ENCODE assay signal across 8 mouse cellular contexts in the genomic region with DNA sequence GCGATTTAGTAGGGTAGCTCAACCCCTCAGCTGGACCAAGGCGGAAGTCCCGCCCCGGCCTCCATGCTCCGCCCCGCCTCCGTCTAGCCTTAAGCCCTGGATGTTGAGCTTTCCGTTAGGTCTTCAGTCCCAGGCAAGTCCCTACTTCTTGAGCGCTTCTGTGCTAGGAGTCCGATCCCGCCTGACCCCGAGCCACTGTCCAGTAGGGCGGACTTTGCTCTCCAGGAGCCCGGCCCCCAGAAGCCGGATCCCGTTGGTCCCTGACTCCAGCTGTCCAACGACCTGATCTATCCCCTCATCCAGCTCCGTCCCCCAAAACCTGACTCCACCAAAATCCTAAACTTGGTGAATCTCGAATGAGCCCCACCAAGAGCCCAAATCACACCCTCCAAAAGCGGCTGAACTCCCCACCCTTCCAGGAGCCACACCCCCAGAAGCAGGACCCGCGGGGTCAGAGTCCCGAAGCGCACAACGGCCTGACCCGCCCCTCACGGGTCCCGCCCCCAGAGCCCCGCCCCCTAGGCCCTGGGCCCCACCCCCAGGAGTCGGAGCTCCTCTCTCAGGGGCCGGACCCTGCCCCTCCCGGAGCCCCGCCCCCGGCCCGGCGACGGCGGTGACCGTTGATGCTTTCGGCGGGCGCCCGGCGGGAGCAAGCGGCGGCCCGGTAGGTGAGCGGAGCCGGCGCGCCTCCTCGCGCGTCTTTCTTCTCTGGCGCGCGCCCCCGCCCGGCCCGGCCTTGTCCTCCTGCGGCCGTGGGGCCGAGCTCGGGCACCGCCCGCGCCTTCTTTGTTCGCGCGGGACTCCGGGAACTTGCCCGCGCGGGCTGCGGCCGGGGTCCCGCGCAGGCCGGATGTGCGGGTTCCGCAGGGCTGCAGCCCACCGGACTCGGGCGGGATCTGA. TPM values are rescaled to one million over a fixed set of nuclear protein-coding genes. Genes with fewer than 3 reads are reported as not detected.
A peak's percentile ranks its signal among the peaks of the same experiment; 100 is the strongest.
DNase-seq lines count a peak whose midpoint lies in the region; ATAC-seq and TF ChIP-seq lines count a peak whose summit lies in the region.

A gene (plus strand): TSS at position 585 of the 900 bp plus-strand sequence.

- no peaks in the 10 kb centered on the region for H3K27me3 ChIP-seq in heart, embryonic 14.5 days (ENCODE audit: control insufficient read depth, insufficient read depth, low read length)
- no peaks in the 10 kb centered on the region for H3K27me3 ChIP-seq in liver, postnatal 0 days (ENCODE audit: insufficient read depth, low read length)
- H3K27me3 ChIP-seq in neural tube, embryonic 13.5 days = no peaks in the 10 kb centered on the region

- peak within 1 kb of the TSS; percentile 98 for H3K9ac ChIP-seq in heart, embryonic 14.5 days (ENCODE audit: low read length)
- H3K9ac ChIP-seq in liver, postnatal 0 days (replicated peaks) = peak within 1 kb of the TSS; percentile 95
- peak within 1 kb of the TSS; percentile 98 for H3K9ac ChIP-seq in neural tube, embryonic 13.5 days

- H3K4me3 ChIP-seq in heart, embryonic 14.5 days (ENCODE audit: control insufficient read depth in 1 of 2, insufficient read depth in 1 of 2, low read depth in 1 of 2, low read length in 2 of 2) = peak within 1 kb of the TSS; percentile 85 to 91
- peak within 1 kb of the TSS; percentile 90 for H3K4me3 ChIP-seq in liver, postnatal 0 days (ENCODE audit: low read depth, low read length)
- peak within 1 kb of the TSS; percentile 89 for H3K4me3 ChIP-seq in neural tube, embryonic 13.5 days

- no peak for TF ChIP-seq CTCF in brain, embryonic 14.5 days (IDR thresholded peaks at IDR 0.05; ENCODE audit: borderline replicate concordance, extremely low read depth, insufficient read depth, insufficient read length)
- no peak for TF ChIP-seq CTCF in liver, postnatal 0 days (IDR thresholded peaks at IDR 0.05; ENCODE audit: low read depth)

- H3K9me3 ChIP-seq in heart, embryonic 14.5 days (ENCODE audit: control insufficient read depth, low read length) = no peaks in the 10 kb centered on the region
- no peaks in the 10 kb centered on the region for H3K9me3 ChIP-seq in liver, postnatal 0 days (ENCODE audit: low read length)
- H3K9me3 ChIP-seq in neural tube, embryonic 13.5 days = peaks cover 4% of the 10 kb centered on the region; the same call in 1 of the 2 replicates

- ATAC-seq in CD4-positive, CD25-positive, alpha-beta regulatory T cell, adult 4 months = peak; percentile 76
- peak; percentile 84 for ATAC-seq in erythroid progenitor cell, adult 5-6 weeks (replicated peaks; ENCODE audit: low FRiP score, poor library complexity, severe bottlenecking)
- ATAC-seq in heart, embryonic 14.5 days (ENCODE audit: insufficient number of reproducible peaks, insufficient read depth, low FRiP score, low read depth) = peak; percentile 97
- peak; percentile 99 for ATAC-seq in liver, postnatal 0 days
- ATAC-seq in neural tube, embryonic 13.5 days (ENCODE audit: low read depth) = peak; percentile 93

- TF ChIP-seq EP300 in liver, postnatal 0 days (IDR thresholded peaks at IDR 0.05; ENCODE audit: low read depth) = no peak

- under 1% methylated on average over 62 of the region's 84 CpGs for WGBS in heart, embryonic 14.5 days
- WGBS in liver, postnatal 0 days (ENCODE audit: insufficient replicate concordance) = under 1% methylated on average over 82 of the region's 84 CpGs
- under 1% methylated on average over 80 of the region's 84 CpGs for WGBS in neural tube, embryonic 13.5 days

- peaks cover 21 to 31% of the 10 kb centered on the region in 2 experiments for H3K4me1 ChIP-seq in heart, embryonic 14.5 days (ENCODE audit: control insufficient read depth in 2 of 2, insufficient read depth in 2 of 2, low read length in 2 of 2)
- peaks cover 20% of the 10 kb centered on the region for H3K4me1 ChIP-seq in liver, postnatal 0 days (ENCODE audit: insufficient read depth)
- H3K4me1 ChIP-seq in neural tube, embryonic 13.5 days (replicated peaks) = peaks cover 37% of the 10 kb centered on the region

- H3K27ac ChIP-seq in heart, embryonic 14.5 days (replicated peaks in 1 of 2; ENCODE audit: control insufficient read depth in 1 of 2, insufficient read depth in 1 of 2, low read depth in 2 of 2, low read length in 2 of 2) = peak within 1 kb of the TSS; percentile 64 to 87
- H3K27ac ChIP-seq in liver, postnatal 0 days (ENCODE audit: low read depth) = peak within 1 kb of the TSS; percentile 77
- H3K27ac ChIP-seq in neural tube, embryonic 13.5 days (replicated peaks) = peak within 1 kb of the TSS; percentile 93

- peak; percentile 95 for TF ChIP-seq POLR2A in brain, embryonic 14.5 days (IDR thresholded peaks at IDR 0.05; ENCODE audit: borderline replicate concordance, extremely low read depth, insufficient read depth, insufficient read length, poor library complexity, severe bottlenecking)

- DNase-seq in brain, embryonic 14.5 days (ENCODE audit: low read depth) = peak; percentile 90
- peak; percentile 94 for DNase-seq in kidney, postnatal 14 days
- DNase-seq in liver, postnatal 0 days = peak; percentile 97
- peak; percentile 92 for DNase-seq in testis, postnatal 10 days (ENCODE audit: low spot score)

- H3K4me2 ChIP-seq in heart, embryonic 14.5 days (ENCODE audit: low read length) = peak within 1 kb of the TSS; percentile 87
- H3K4me2 ChIP-seq in liver, postnatal 0 days (ENCODE audit: low read depth, low read length) = peak within 1 kb of the TSS; percentile 94
- H3K4me2 ChIP-seq in neural tube, embryonic 13.5 days = peak within 1 kb of the TSS; percentile 77

- 0 out of 2 replicates have a peak, but pooled peaks cover 5% of the 10 kb centered on the region for H3K36me3 ChIP-seq in heart, embryonic 14.5 days (ENCODE audit: control insufficient read depth, insufficient read depth, low read length)
- no peaks in the 10 kb centered on the region for H3K36me3 ChIP-seq in liver, postnatal 0 days (replicated peaks; ENCODE audit: insufficient read depth, low read length)
- peaks cover 13% of the 10 kb centered on the region for H3K36me3 ChIP-seq in neural tube, embryonic 13.5 days

RNA-seq across cellular contexts. Expression of the gene that starts here (rescaled TPM):
- polyA plus RNA-seq in CD4-positive, CD25-positive, alpha-beta regulatory T cell, adult 4 months (2017; shearing (Covaris generic)) = 10 to 100 TPM in 1 of 2 experiments, 1 to 10 TPM in 1; 5.3 to 11.0 TPM
- 58.7 and 60.9 TPM in 2 replicates for polyA plus RNA-seq in brain, embryonic 14.5 days (2012; rRNA removed)
- total RNA-seq in erythroid progenitor cell, adult 5-6 weeks (2015; ENCODE audit: low replicate concordance) = 37.3 and 41.4 TPM in 2 replicates
- 62.8 and 79.7 TPM in 2 replicates for total RNA-seq in erythroid progenitor cell, adult 5-6 weeks (2017; ENCODE audit: low replicate concordance)
- 23.3 and 30.6 TPM in 2 replicates for polyA plus RNA-seq in heart, embryonic 14.5 days (2014; fragmentation: Nextera tagmentation; extraction: Ambion mirVana)
- 6.9 and 7.3 TPM in 2 replicates for polyA plus RNA-seq in liver, postnatal 0 days (2015; fragmentation: Nextera tagmentation; extraction: Ambion mirVana)
- 42.7 and 44.7 TPM in 2 replicates for polyA plus RNA-seq in neural tube, embryonic 13.5 days (2015; fragmentation: Nextera tagmentation; extraction: Ambion mirVana)

Comparison
In these comparisons a context has a peak if more than half of its experiments do, and no peak if none do; other contexts are left out.
1. Peak in every context shown above with its lines: DNase-seq, ATAC-seq, H3K4me3 ChIP-seq and H3K27ac ChIP-seq.